Mouse (Mus musculus): ENCODE results near the gene Clspn.

The Clspn gene

DNA sequence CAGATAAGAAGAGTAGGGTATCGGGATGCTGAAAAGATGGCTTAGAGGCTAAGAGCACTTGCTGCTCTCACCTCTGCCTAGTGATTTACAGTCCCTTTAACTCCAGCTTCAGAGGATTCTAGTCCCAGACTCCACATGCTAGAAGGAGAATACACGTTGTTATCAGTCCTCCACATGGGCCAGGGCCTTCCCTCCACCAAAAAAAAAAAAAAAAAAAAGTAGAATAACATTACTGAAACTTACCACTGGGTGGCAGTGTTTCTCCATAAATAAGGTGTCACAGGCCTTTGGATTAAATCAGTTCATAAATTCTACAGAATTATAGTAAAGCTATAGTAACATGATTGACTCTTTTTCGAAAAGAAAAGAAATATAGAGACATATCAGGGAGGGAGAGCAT, 2.3 kb upstream of the Clspn start:
- no peak for DNase-seq (ENCODE audit: low spot score in 2 of 2)

DNA sequence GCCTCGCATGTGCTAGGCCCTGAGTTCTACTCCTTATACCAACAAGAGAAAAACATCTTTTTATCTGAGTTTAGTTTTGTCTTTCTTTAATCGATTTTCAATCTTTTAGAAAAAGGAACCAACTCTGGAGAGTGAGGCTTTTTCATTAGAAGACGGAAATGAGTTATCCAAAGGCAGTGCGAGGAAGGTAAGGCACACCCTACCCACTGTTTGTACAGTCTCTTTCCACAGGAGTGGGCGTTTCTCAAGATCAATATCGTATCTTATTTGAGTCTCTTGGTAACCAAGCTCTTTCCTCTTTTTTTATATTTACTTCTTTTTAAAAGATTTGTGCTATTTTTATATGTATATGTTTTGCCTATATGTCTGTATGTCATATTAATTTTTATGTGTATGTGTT, 7.1 kb downstream of the Clspn start:
- no peak for DNase-seq (ENCODE audit: low spot score in 2 of 2)

DNA sequence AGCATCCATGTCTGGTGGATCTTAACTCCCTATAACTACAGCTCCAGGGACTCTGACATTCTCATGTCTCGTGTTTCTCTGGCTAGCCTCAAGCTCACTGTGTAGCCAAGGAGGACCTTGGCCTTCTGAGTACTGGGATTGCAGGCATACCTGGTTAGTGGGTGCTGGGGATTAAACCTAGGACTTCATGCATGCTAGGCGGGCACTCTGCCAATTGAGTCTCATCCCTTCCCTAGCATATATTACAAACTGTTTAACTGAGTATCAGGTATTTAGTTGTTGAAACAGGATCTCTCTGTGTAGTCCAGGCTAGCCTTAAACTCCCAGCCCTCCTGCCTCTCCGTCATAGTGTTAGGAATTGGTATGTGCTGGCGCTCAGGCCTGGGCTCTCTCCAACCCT, 10.5 kb downstream of the Clspn start:
- DNase-seq (ENCODE audit: low spot score in 2 of 2) = no peak

DNA sequence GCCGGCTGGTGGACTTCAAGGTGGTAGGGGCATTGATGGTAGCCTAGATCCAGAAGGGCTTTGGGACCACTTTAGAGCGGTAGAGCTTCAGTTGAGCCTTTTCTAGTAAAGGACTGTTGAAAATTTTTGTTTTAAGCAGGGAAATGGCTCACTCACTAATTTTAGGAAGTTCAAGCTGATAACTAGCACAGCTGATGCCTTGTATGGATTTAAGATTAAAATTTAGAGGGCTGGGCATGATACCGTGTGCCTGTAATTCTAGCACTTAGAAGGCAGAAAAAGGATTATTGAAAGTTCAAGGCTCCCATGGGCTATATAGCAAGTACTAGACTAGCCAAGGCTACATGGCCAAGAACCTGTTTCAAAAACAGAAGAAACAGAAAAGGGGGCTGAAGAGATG, 13.0 kb downstream of the Clspn start:
- DNase-seq (ENCODE audit: low spot score in 2 of 2) = no peak

DNA sequence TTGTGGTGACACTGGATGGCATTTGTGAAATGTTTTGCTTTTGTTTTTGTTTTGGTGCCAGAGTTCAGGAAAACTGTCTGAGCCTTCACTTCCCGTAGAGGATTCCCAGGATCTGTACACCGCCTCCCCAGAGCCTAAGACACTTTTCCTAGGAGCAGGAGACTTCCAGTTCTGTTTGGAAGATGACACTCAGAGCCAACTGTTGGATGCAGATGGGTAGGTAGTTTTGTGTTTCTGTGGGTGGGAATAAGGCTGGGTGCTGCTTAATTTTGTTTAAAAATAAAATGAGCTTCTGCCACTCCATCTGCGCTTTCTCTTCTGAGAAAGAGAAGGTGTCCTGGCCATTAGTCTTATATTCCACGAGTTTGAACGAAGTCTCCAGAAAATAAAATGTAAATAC, 19.5 kb downstream of the Clspn start:
- no peak for DNase-seq (ENCODE audit: low spot score in 2 of 2)

DNA sequence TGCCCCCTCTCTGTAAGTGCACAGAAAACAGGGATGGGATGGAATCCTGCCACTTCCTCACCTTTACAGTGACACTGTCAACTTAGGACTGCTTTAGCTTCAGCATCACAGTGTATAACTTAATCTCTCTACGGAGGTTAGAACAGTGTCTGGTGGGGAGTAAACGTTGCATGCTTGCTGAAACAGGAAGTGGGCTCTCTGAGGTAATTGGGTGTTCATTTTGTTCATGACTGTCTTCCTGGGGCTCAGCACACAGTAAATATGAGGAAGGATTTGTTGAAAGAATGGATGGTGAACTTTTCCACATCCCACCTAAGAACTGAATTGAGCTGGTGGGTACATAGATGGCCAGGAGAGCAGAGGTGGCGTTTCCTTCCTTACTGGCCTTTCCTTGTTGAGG, 21.2 kb downstream of the Clspn start:
- no peak for DNase-seq (ENCODE audit: low spot score in 2 of 2)

DNA sequence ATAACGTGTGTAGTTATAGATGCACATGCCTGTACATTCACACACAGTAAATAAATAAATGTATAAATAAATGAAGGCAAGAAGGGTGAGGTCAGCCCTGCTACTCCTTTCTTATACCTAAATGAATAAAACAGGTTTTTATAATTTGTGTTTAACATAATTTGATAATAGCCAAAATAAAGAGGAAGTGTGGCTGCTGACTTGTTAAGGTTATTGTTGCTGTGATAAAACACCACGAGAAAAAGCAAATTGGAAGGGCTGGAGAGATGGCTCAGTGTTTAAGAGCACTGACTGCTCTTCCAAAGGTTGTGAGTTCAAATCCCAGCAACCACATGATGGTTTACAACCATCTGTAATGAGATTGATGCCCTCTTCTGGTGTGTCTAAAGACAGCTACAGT, 22.3 kb downstream of the Clspn start:
- DNase-seq (ENCODE audit: low spot score in 2 of 2) = no peak

DNA sequence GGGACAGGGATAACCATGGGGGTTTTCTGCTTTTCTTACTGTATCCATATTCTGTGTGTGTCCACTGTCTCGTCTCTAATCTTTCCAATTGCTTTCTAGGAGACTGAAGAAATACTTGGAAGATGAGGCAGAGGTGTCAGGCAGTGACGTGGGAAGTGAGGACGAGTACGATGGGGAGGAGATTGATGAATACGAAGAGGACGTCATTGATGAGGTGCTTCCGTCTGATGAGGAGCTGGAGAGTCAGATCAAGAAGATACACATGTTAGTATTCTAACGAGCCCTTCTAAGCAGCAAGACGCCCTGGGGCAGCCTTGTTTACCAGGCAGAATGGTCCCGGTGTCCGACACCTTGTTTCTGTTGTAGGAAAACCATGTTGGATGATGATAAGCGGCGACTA, 29.0 kb downstream of the Clspn start:
- DNase-seq (ENCODE audit: low spot score in 2 of 2) = no peak

DNA sequence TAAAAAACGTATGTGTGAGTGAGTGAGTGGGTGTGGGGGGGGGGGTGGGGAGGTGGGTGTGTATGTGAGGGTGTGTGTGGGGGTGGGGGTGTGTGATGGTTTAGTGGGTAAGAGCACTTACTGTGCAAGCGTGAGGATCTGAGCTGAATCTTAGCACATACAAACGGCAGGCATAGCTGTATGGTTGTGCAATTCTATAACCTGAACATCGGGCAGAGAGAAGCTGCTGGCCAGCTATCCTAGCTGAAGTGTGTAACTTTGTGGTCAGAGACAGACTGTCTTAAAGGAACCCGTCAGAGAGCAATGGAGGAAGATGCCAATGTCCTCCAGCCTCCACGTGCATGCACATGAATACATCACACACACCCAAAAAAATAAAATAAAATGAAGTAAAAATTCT, 35.3 kb downstream of the Clspn start:
- no peak for DNase-seq (ENCODE audit: low spot score in 2 of 2)

DNA sequence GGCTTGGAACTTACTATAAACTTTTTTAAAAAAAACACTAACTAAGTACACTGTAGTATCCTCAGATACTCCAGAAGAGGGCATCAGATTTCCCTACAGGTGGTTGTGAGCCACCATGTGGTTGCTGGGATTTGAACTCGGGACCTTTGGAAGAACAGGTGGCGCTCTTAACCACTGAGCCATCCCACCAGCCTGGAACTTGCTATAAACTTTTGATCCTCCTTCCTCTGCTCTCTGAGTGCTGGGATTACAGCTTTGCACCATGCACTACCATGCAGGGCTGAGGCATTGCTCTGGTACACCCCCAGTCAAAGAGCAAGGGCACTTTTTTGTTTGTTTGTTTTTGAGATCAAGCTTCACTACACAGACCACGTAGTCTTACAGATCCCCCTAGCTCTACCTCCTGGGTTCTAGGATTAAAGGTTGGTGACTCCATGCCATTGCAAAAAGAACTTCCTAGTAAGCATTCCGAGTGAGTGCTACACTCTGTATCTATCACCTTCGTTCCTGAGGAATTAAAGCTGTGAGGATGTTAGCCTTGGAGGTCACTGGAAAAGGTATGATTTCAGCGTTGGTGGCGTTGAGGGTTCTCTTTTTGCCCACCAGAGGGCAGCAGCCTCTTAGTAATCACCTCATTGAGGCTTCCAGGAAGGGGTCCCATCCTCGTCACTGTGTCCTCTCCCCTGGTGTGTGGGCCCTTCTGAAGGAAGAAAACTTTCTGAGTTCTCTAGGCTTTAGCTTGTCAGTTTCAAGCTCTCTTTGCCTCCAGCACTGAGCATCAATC, 43.4 kb downstream of the Clspn start:
- DNase-seq (ENCODE audit: low spot score in 2 of 2) = peak; percentile 33 to 53

DNA sequence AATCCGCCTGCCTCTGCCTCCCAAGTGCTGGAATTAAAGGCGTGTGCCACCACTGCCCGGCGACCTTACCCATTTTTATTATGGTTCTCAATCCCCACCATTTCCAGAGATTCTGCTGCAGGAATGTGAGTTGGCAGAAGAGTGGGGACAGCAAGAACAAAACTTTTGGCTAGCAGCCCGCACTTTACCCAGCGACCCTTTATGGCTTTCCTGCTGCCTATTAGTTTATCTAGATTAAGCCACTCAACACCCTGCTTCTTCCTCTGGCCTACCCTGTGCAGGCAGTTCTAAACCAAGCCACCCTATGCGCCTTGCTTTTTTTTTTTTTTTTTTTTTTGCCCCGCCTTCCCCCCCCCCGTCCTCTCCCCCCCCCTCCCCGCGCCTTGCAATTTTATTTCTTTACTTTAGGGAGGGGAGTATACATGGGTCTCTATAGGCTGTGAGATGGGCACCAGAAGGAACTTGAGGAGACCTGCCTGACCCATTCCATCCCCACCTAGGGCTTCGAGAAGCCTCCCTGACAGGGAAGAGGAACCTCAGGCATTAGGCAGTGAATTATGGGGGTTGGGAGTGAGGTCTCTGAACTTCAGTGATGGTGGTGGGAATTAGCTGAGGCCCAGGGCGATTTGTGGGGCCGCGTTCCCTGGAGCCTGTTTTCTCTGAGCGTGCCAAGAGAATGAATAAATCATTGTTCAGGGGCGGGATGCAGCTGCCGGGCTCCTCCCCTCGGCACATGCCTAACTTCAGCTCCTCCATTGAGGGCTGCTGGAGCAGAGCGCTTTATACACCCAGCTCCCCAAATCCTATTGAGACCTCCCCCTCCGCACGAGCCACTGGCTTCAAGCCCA, 45.1 kb downstream of the Clspn start:
- peak; percentile 15 to 37 for DNase-seq (ENCODE audit: low spot score in 2 of 2)

DNA sequence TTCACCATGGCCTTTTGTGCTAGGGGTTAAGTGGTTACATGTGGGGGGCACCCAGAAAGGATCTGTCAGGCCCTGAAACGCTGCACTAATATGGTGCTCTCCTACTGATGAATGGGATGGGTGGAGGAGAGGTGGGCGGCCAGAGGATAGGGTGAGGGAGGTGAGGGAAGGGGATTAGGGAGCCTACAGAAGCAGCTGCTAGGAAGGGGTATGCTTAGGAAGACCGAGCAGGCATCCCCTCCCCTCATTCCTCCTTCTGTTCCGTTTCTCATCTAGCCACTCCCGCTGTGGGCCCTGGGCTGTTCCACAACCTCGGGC, 45.7 kb downstream of the Clspn start:
- no peak for DNase-seq (ENCODE audit: low spot score in 2 of 2)

DNA sequence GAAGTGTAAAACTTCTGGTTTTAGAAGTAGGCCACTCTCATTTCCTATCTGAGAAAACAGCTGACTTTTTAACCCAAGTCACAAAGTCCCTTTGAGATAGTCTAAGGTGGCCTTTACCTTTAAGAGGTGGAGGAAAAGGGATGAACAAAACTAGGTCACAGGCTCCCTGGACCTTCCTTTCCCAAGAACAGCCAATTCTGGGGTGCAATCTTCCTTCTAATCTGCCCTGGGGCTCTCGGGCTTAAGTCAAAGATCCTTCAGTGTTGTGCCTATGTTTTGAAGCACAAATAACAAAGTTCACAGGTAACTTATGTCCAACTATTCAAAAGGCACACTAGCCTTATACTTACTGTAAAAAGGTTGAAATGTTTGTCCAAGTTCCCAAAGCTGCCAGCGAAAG, 47.4 kb downstream of the Clspn start:
- DNase-seq (ENCODE audit: low spot score in 2 of 2) = no peak

DNA sequence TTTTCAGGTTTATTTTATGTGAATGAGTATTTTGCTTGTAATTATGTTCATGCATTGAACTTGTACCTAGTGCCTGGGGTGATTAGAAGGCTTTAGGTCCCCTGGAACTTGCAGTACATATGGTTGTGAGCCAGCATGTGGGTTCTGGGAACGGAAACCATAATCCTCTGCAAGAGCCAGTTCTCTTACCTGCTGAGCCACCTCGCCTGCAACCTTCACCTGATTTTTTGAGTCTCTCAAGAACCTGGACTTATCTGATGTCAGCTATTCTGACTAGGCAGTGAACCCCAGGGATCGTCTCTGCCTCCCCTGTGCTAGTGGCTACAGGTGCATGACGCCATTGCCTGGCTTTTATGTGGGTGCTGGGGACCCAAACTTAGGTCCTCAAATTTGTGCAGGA, 49.0 kb downstream of the Clspn start:
- DNase-seq (ENCODE audit: low spot score in 2 of 2) = no peak

DNA sequence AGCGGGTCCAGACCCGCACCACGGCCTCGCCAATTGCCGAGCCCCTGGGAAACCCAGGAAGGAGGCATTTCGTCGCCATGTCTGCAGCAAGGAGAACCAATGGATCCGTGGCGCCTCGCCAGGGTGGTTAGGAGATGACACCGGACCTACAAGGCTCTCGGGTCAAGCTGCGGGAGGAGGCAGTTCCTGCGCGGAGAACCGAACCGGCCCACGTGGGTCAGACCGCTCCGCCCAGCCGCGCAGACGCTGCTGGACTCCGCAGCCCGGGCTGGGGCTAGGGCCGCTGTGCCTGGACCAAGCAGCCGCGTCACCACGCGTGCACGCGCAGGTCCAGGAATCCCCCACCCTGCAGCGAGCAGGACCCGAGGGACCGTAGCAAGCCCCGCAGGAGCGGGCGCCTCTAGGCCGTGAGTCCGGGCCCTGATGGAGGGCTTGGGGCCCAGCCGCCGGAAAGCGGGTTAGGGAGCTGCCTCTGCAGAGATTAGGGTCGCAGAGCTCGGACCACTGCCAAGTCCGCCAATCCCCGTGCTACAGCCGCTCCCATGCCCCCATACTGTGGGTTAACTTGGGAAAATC, 53.0 kb downstream of the Clspn start, which contains the start of gene 5730409E04Rik:
Gene 5730409E04Rik (plus strand): TSS at position 213 of the 576 bp plus-strand sequence.
- peak; percentile 73 to 85 for DNase-seq (ENCODE audit: low spot score in 2 of 2)

DNA sequence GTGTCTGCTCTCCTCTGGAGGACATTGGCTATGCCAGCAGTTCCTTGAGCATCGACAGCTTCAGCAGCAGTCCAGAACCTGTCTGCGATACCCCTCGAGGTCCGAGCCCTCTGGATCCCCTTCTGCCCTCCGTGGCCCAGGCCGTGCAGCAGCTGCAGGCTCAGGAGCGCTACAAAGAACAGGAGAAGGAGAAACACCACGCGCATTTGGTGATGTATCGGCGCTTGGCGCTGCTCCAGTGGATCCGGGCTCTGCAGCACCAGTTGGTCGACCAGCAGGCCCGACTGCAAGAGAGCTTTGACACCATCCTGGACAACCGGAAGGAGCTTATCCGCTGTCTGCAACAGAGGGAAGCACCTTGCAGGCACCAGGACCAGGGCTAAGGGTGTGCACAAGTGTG, 55.3 kb downstream of the Clspn start:
- DNase-seq (ENCODE audit: low spot score in 2 of 2) = no peak

DNA sequence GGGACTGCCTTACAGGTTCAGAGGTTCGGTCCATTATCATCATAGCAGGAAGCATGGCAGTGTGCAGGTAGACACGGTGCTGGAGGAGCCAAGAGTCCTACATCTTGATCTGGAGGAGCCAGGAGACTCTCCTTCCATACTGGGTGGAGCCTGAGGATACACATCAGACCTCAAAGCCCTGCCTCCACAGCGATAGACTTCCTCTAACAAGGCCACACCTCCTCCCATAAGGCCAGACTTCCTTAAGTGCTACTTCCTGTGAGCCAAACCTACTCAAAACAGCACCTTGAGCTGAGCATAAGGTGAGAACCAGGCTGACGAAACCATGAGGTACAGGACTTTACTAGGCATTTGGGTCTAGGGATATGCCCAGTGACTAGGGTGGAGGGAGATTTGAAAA, 59.6 kb downstream of the Clspn start:
- DNase-seq (ENCODE audit: low spot score in 2 of 2) = no peak

DNA sequence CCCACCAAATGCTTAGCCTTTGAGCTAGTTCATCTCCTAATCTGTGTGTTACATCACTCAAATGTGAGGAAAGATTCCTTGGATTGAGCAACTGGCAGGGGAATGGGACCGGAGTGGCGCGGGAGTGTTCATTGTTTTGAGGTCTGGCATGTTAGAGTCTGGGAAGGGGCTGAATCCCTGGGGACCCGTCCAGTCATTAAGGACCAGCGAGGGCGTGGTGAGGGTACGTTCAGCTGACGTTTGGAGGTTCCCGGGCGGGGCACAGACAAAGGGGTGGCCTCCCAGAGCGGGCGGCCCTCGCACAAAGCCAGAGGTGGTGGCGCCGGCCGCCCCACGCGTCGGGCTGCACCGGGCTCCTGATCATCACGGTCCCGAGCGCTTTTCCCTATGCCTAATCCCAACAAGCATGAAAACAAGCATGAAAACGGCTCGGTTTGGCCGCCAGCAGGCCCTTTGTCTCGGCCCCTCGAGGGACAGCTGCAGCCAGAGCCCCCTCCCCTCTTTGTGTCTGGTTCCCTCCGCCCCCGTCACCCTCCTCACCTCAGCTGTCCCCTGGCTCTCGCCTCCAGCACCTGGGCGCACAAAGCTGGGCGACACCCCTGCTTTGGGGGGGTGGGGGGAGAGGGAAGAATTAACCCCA, 63.1 kb downstream of the Clspn start:
- DNase-seq (ENCODE audit: low spot score in 2 of 2) = no peak

DNA sequence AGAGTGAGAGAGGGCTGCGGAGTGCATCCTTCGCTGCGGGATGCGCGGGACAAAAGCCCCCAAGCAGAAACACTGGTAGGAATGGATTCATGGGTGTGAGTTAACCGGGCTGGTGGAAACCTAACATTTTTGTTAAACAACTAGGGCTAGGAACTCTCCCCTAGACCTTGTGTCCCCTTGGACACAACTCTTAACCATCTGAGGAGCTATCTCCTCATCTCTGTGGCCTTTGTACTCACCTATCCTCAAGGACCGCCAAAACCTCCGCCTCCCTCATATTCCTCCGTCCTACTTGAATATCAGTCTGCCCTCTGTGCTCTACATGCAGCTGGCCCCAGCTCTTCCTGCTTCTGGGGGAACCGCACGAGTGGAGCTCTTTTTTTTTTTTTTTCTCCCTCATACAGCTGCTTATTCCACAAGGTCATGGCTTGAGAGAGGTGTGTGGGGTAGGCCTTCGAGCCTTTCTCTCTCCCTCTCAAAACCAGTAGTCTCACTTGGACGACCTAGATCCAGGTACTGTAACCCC, 63.7 kb downstream of the Clspn start:
- no peak for DNase-seq (ENCODE audit: low spot score in 2 of 2)

DNA sequence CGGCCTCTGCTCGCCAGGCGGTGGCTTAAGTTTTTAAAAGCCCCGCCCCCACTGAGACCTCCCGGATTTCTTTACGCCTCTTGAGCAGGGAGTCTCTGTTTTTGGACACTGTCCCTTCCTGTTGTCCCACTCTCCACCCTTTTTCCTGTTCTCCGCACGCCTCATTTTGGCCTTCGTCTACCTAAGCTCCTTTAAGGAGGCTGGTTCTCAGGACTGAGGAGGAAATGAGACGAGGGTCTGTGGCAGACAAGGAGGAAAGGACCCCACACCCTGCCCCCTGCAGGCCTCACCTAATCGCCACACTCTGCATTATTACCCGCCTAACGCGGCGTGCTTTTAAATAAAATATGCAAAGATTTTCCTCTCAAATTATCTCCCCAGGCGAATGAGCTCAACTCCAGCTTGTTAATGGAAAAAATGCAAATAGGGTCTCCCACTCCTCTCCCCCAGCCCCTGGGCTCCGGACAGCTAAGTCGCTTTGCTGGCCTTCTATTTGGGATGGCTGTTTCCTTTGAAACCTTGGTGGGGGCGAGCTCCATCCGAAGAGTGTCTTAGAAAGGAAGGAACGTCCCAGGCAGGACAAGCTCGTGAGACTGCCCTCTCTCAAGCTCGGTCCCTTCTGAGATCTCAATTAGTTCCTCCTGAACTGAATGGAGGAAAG, 70.4 kb downstream of the Clspn start:
- DNase-seq (ENCODE audit: low spot score in 2 of 2) = no peak

DNA sequence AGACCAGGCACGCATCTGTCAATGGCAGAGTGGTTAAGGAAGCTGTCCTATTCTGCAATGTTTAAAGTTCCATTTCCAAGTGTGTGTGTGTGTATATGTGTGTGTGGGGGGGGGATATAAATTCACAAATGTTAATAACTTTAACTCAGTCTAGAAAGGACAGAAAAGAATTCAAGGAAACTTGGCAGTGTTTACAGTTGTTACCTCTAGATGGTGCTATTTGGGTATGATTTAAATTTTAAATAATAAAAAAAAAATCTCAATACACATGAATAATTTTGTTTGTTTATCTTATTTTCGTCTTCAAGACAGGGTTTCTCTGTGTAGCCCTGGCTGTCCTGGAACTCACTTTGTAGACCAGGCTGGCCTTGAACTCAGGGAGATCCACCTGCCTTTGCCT, 75.2 kb downstream of the Clspn start:
- no peak for DNase-seq (ENCODE audit: low spot score in 2 of 2)

DNA sequence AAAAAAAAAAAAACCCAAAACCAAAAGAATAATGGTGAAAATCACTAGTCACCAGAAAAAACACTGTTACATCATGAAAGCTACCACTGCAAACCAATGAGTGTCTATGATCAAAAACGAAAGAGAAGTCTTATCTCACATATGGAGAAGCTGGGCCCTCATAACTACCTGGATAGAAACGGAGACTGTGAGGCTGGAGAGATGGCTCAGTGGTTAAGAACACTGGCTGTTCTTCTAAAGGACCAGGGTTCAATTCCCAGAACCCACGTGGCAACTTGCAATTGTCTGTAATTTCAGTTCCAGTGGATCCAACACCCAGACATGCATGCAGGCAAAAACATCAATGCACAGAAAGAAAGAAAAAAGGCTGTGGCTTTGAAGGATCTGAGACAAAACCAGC, 75.9 kb downstream of the Clspn start:
- DNase-seq (ENCODE audit: low spot score in 2 of 2) = no peak
